Mouse (Mus musculus): ENCODE data around the gene Sspo.

DNA sequence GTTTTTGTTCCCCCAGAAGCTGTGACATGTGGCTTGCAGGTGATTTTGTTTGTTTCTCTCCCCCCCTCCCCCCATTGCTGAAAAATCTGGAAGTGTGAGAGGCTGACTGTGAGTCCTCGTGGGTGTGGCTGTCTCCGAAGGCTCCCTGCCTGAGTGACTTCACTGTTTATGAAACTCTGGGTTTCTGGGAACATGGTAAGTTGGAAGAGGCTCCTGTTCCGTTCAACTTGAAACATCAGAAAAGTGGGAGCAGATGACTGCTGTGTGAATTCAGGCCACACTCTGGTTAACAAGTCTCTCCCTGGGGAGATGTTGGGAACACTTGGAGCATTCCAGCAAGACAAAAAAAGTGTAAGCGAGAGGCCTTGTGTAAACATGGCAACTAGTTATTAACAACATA lies 98.8 kb downstream of the Sspo start:
- TF ChIP-seq GATA1 (IDR thresholded peaks at IDR 0.05; ENCODE audit: low read depth, low read length) (no peak), CTCF (IDR thresholded peaks at IDR 0.05 in 2 of 3, conservative IDR thresholded peaks at IDR 0.05 in 1 of 3; ENCODE audit: control insufficient read depth in 1 of 3, insufficient read depth in 1 of 3, low read depth in 2 of 3, low read length in 3 of 3, poor library complexity in 1 of 3, severe bottlenecking in 1 of 3) (no peak), POLR2A (IDR thresholded peaks at IDR 0.05; ENCODE audit: control insufficient read depth in 1 of 2, insufficient read depth in 1 of 2, low read depth in 1 of 2, low read length in 2 of 2, poor library complexity in 1 of 2) (no peak), TAL1 (IDR thresholded peaks at IDR 0.05; ENCODE audit: low read length) (no peak), NELFE (IDR thresholded peaks at IDR 0.05; ENCODE audit: low read depth, low read length) (no peak), TCF12 (IDR thresholded peaks at IDR 0.05; ENCODE audit: low read depth, low read length) (no peak), ZC3H11A (IDR thresholded peaks at IDR 0.05; ENCODE audit: low read depth, low read length) (no peak), CHD2 (IDR thresholded peaks at IDR 0.05; ENCODE audit: low read length) (no peak), MEF2A (IDR thresholded peaks at IDR 0.05; ENCODE audit: extremely low read depth, insufficient replicate concordance, low read depth, low read length, poor library complexity, severe bottlenecking) (no peak), RCOR1 (IDR thresholded peaks at IDR 0.05; ENCODE audit: low read depth, low read length) (no peak)
